Mouse (Mus musculus): ENCODE measurements around the gene Ltb. TPM values are rescaled to one million over a fixed set of nuclear protein-coding genes. Genes with fewer than 3 reads are reported as not detected.
A peak's percentile ranks its signal among the peaks of the same experiment; 100 is the strongest.

Gene Ltb
- polyA plus RNA-seq, 1 experiment, result 531 TPM

GRCm38 (mm10) chr17:35180093-35180492 lies 14.1 kb upstream of the Ltb start:
- TF ChIP-seq POLR2A (IDR thresholded peaks at IDR 0.05; ENCODE audit: low read depth, low read length), result no peak
- no peak for TF ChIP-seq CTCF (IDR thresholded peaks at IDR 0.05; ENCODE audit: extremely low read depth, insufficient read depth, insufficient read length, insufficient replicate concordance)
- H3K4me1 ChIP-seq (ENCODE audit: control insufficient read depth, insufficient read depth, insufficient read length), result peaks cover 11% of the 10 kb centered on the region; the same call in 1 of the 2 replicates
- no peak overlapping the region for H3K4me3 ChIP-seq (ENCODE audit: extremely low read depth, insufficient read depth, insufficient read length)
- WGBS, result 80% methylated on average over 5 of the region's 5 CpGs
- no peak for DNase-seq (ENCODE audit: low read depth in 1 of 2, low spot score in 2 of 2)
- H3K36me3 ChIP-seq (ENCODE audit: control insufficient read depth, insufficient read depth, low read length), result no peaks in the 10 kb centered on the region
- H3K27ac ChIP-seq (ENCODE audit: insufficient read depth, low read length), result no peak overlapping the region; the same call in 1 of the 2 replicates
- no peaks in the 10 kb centered on the region for H3K27me3 ChIP-seq (ENCODE audit: control insufficient read depth, insufficient read depth, low read length)

GRCm38 (mm10) chr17:35185639-35186611 lies 8.3 kb upstream of the Ltb start:
- under 1% methylated on average over 17 of the region's 18 CpGs for WGBS
- TF ChIP-seq POLR2A (IDR thresholded peaks at IDR 0.05; ENCODE audit: low read depth, low read length), result no peak; the same call in 1 of the 2 replicates
- no peak for TF ChIP-seq CTCF (IDR thresholded peaks at IDR 0.05; ENCODE audit: extremely low read depth, insufficient read depth, insufficient read length, insufficient replicate concordance)
- H3K27ac ChIP-seq (ENCODE audit: insufficient read depth, low read length), result peak overlapping the region; percentile 89
- DNase-seq (ENCODE audit: low read depth in 1 of 2, low spot score in 2 of 2), result peak; percentile 67 to 82
- no peaks in the 10 kb centered on the region for H3K36me3 ChIP-seq (ENCODE audit: control insufficient read depth, insufficient read depth, low read length)
- no peaks in the 10 kb centered on the region for H3K27me3 ChIP-seq (ENCODE audit: control insufficient read depth, insufficient read depth, low read length)
- H3K4me1 ChIP-seq (ENCODE audit: control insufficient read depth, insufficient read depth, insufficient read length), result peaks cover 43% of the 10 kb centered on the region; the same call in 1 of the 2 replicates
- H3K4me3 ChIP-seq (ENCODE audit: extremely low read depth, insufficient read depth, insufficient read length), result peak overlapping the region; percentile 40; the same call in 1 of the 2 replicates

GRCm38 (mm10) chr17:35186681-35187080 lies 7.6 kb upstream of the Ltb start:
- H3K4me1 ChIP-seq (ENCODE audit: control insufficient read depth, insufficient read depth, insufficient read length), result peaks cover 43% of the 10 kb centered on the region; the same call in 1 of the 2 replicates
- H3K27ac ChIP-seq (ENCODE audit: insufficient read depth, low read length), result peak overlapping the region; percentile 73
- H3K27me3 ChIP-seq (ENCODE audit: control insufficient read depth, insufficient read depth, low read length), result no peaks in the 10 kb centered on the region
- H3K4me3 ChIP-seq (ENCODE audit: extremely low read depth, insufficient read depth, insufficient read length), result peak overlapping the region; percentile 40
- H3K36me3 ChIP-seq (ENCODE audit: control insufficient read depth, insufficient read depth, low read length), result no peaks in the 10 kb centered on the region
- DNase-seq (ENCODE audit: low read depth in 1 of 2, low spot score in 2 of 2), result peak in 1 of 2 experiments; percentile 72
- no peak for TF ChIP-seq CTCF (IDR thresholded peaks at IDR 0.05; ENCODE audit: extremely low read depth, insufficient read depth, insufficient read length, insufficient replicate concordance)
- peak; percentile 40; the same call in 1 of the 2 replicates for TF ChIP-seq POLR2A (IDR thresholded peaks at IDR 0.05; ENCODE audit: low read depth, low read length)
- WGBS, result 1% methylated on average over 4 of the region's 4 CpGs

- no peaks in the 10 kb centered on the region for H3K36me3 ChIP-seq (ENCODE audit: control insufficient read depth, insufficient read depth, low read length)
- WGBS, result 69% methylated on average over 4 of the region's 4 CpGs
- TF ChIP-seq POLR2A (IDR thresholded peaks at IDR 0.05; ENCODE audit: low read depth, low read length), result no peak
- H3K4me1 ChIP-seq (ENCODE audit: control insufficient read depth, insufficient read depth, insufficient read length), result peaks cover 46% of the 10 kb centered on the region; the same call in 1 of the 2 replicates
- no peak for DNase-seq (ENCODE audit: low read depth in 1 of 2, low spot score in 2 of 2)
- H3K4me3 ChIP-seq (ENCODE audit: extremely low read depth, insufficient read depth, insufficient read length), result peak overlapping the region; percentile 16; the same call in 1 of the 2 replicates
- H3K27me3 ChIP-seq (ENCODE audit: control insufficient read depth, insufficient read depth, low read length), result no peaks in the 10 kb centered on the region
- peak overlapping the region; percentile 89 for H3K27ac ChIP-seq (ENCODE audit: insufficient read depth, low read length)
Measured at GRCm38 (mm10) chr17:35187345-35187744, 6.9 kb upstream of the Ltb start.

- peak within 1 kb of the TSS; percentile 31; the same call in 1 of the 2 replicates for H3K4me3 ChIP-seq (ENCODE audit: extremely low read depth, insufficient read depth, insufficient read length)
- no peaks in the 10 kb centered on the region for H3K27me3 ChIP-seq (ENCODE audit: control insufficient read depth, insufficient read depth, low read length)
- no peaks in the 10 kb centered on the region for H3K36me3 ChIP-seq (ENCODE audit: control insufficient read depth, insufficient read depth, low read length)
- WGBS, result 26% methylated on average over 7 of the region's 7 CpGs
- TF ChIP-seq POLR2A (IDR thresholded peaks at IDR 0.05; ENCODE audit: low read depth, low read length), result no peak
- peak within 1 kb of the TSS; percentile 89 for H3K27ac ChIP-seq (ENCODE audit: insufficient read depth, low read length)
- peaks cover 50% of the 10 kb centered on the region; the same call in 1 of the 2 replicates for H3K4me1 ChIP-seq (ENCODE audit: control insufficient read depth, insufficient read depth, insufficient read length)
- DNase-seq (ENCODE audit: low read depth in 1 of 2, low spot score in 2 of 2), result peak in 1 of 2 experiments; percentile 40
Measured at GRCm38 (mm10) chr17:35187959-35188610, 6.2 kb upstream of the Ltb start, which contains the start of gene Lst1. TSS of gene Lst1 (minus strand) at chr17:35188439.

GRCm38 (mm10) chr17:35189186-35189585 lies 5.1 kb upstream of the Ltb start:
- no peak overlapping the region for H3K4me3 ChIP-seq (ENCODE audit: extremely low read depth, insufficient read depth, insufficient read length)
- TF ChIP-seq CTCF (IDR thresholded peaks at IDR 0.05; ENCODE audit: extremely low read depth, insufficient read depth, insufficient read length, insufficient replicate concordance) (no peak), POLR2A (IDR thresholded peaks at IDR 0.05; ENCODE audit: low read depth, low read length) (peak; percentile 34; the same call in 1 of the 2 replicates)
- DNase-seq (ENCODE audit: low read depth in 1 of 2, low spot score in 2 of 2), result peak in 1 of 2 experiments; percentile 37
- no peaks in the 10 kb centered on the region for H3K36me3 ChIP-seq (ENCODE audit: control insufficient read depth, insufficient read depth, low read length)
- H3K4me1 ChIP-seq (ENCODE audit: control insufficient read depth, insufficient read depth, insufficient read length), result peaks cover 56% of the 10 kb centered on the region; the same call in 1 of the 2 replicates
- 0% methylated on average over 1 of the region's 1 CpGs for WGBS
- no peaks in the 10 kb centered on the region for H3K27me3 ChIP-seq (ENCODE audit: control insufficient read depth, insufficient read depth, low read length)
- H3K27ac ChIP-seq (ENCODE audit: insufficient read depth, low read length), result peak overlapping the region; percentile 89

All from spleen, adult 2 months (tissue).